Mouse (Mus musculus) gastrocnemius, postnatal 36 days (tissue): ENCODE data around the gene Sqstm1. TPM values are rescaled to one million over a fixed set of nuclear protein-coding genes. Genes with fewer than 3 reads are reported as not detected.

ENCODE experiments used
- DNase-seq, 2 experiments: peaks; one replicate each; pipeline ENCODE4 v3.0.0; 2022
- intact Hi-C: fragments of 180-260 bp; cut with DNase I; formaldehyde crosslinking; loops from one replicate; pipeline ENCODE4 v1.15.1; 2025
- total RNA-seq, 2 experiments: library from RNA; stranded (reverse); gene quantifications; 2 replicates each; pipeline ENCODE4 v1.2.3; 2021

The Sqstm1 gene
- total RNA-seq, 2 experiments from 2014 or later: 421 to 471 TPM

- peak; percentile 74 to 79 for DNase-seq
- intact Hi-C loops: no loop called here
Observed at GRCm38 (mm10) chr11:50212848-50213758, 2.5 kb upstream of the Sqstm1 start.

- intact Hi-C loops: no loop called here
- no peak for DNase-seq
Observed at GRCm38 (mm10) chr11:50212060-50212739, 1.6 kb upstream of the Sqstm1 start.

GRCm38 (mm10) chr11:50211322-50212059 lies 864 bp upstream of the Sqstm1 start:
- intact Hi-C loops: loop anchor here (2.0 kb wide), 1 partner anchor 13 kb away; no protein-coding TSS in a partner anchor
- no peak for DNase-seq

GRCm38 (mm10) chr11:50210101-50210504 lies 524 bp downstream of the Sqstm1 start:
- intact Hi-C loops: loop anchor here (2.0 kb wide), 1 partner anchor 15 kb away; no protein-coding TSS in a partner anchor
- DNase-seq: peak; percentile 76 to 91

GRCm38 (mm10) chr11:50208039-50208438 lies 2.6 kb downstream of the Sqstm1 start:
- no peak for DNase-seq
- intact Hi-C loops: no loop called here

GRCm38 (mm10) chr11:50207344-50207743 lies 3.3 kb downstream of the Sqstm1 start:
- intact Hi-C loops: no loop called here

GRCm38 (mm10) chr11:50206037-50206436 lies 4.6 kb downstream of the Sqstm1 start:
- intact Hi-C loops: no loop called here
- DNase-seq: no peak

More at GRCm38 (mm10) chr11:50207344-50207743, 3.3 kb downstream of the Sqstm1 start:
- DNase-seq: no peak

GRCm38 (mm10) chr11:50205434-50205833 lies 5.2 kb downstream of the Sqstm1 start:
- intact Hi-C loops: no loop called here
- no peak for DNase-seq

- intact Hi-C loops: no loop called here
Observed at GRCm38 (mm10) chr11:50203302-50203827, 7.3 kb downstream of the Sqstm1 start.

GRCm38 (mm10) chr11:50201590-50201989 lies 9.0 kb downstream of the Sqstm1 start:
- no peak for DNase-seq
- intact Hi-C loops: no loop called here

More at GRCm38 (mm10) chr11:50203302-50203827, 7.3 kb downstream of the Sqstm1 start:
- no peak for DNase-seq

- intact Hi-C loops: no loop called here
- no peak for DNase-seq
Observed at GRCm38 (mm10) chr11:50200613-50201012, 10.0 kb downstream of the Sqstm1 start.

- intact Hi-C loops: no loop called here
- DNase-seq: no peak
Observed at GRCm38 (mm10) chr11:50198916-50199315, 11.7 kb downstream of the Sqstm1 start.

- no peak for DNase-seq
- intact Hi-C loops: no loop called here
Observed at GRCm38 (mm10) chr11:50198219-50198846, 12.3 kb downstream of the Sqstm1 start.

GRCm38 (mm10) chr11:50197500-50197899 lies 13.1 kb downstream of the Sqstm1 start:
- no peak for DNase-seq
- intact Hi-C loops: no loop called here

- DNase-seq: no peak
- intact Hi-C loops: no loop called here
Observed at GRCm38 (mm10) chr11:50194793-50195192, 15.8 kb downstream of the Sqstm1 start.

GRCm38 (mm10) chr11:50194070-50194469 lies 16.6 kb downstream of the Sqstm1 start:
- no peak for DNase-seq
- intact Hi-C loops: no loop called here

GRCm38 (mm10) chr11:50192278-50192677 lies 18.3 kb downstream of the Sqstm1 start:
- no peak for DNase-seq
- intact Hi-C loops: no loop called here

- intact Hi-C loops: no loop called here
- no peak for DNase-seq
Observed at GRCm38 (mm10) chr11:50190362-50190761, 20.3 kb downstream of the Sqstm1 start.

- intact Hi-C loops: no loop called here
- no peak for DNase-seq
Observed at GRCm38 (mm10) chr11:50188682-50189081, 21.9 kb downstream of the Sqstm1 start.

GRCm38 (mm10) chr11:50184788-50185187 lies 25.8 kb downstream of the Sqstm1 start:
- DNase-seq: no peak
- intact Hi-C loops: no loop called here
